Mouse (Mus musculus): ENCODE measurements around the gene Zfc3h1. TPM values are rescaled to one million over a fixed set of nuclear protein-coding genes. Genes with fewer than 3 reads are reported as not detected.

Zfc3h1 gene
- total RNA-seq, 2 experiments from 2014 or later = 46.6 to 46.9 TPM

- DNase-seq (ENCODE audit: low spot score in 2 of 2) = no peak
Measured at GRCm38 (mm10) chr10:115383644-115384220, 1.0 kb upstream of the Zfc3h1 start.

GRCm38 (mm10) chr10:115385018-115386002 lies 551 bp downstream of the Zfc3h1 start:
- DNase-seq (ENCODE audit: low spot score in 2 of 2) = peak; percentile 32 to 36

GRCm38 (mm10) chr10:115387891-115388290 lies 3.1 kb downstream of the Zfc3h1 start:
- no peak for DNase-seq (ENCODE audit: low spot score in 2 of 2)

- no peak for DNase-seq (ENCODE audit: low spot score in 2 of 2)
Measured at GRCm38 (mm10) chr10:115391076-115391475, 6.3 kb downstream of the Zfc3h1 start.

GRCm38 (mm10) chr10:115391896-115392295 lies 7.1 kb downstream of the Zfc3h1 start:
- DNase-seq (ENCODE audit: low spot score in 2 of 2) = no peak

GRCm38 (mm10) chr10:115406393-115406792 lies 21.6 kb downstream of the Zfc3h1 start:
- DNase-seq (ENCODE audit: low spot score in 2 of 2) = peak; percentile 60 to 66

- no peak for DNase-seq (ENCODE audit: low spot score in 2 of 2)
Measured at GRCm38 (mm10) chr10:115413496-115413895, 28.7 kb downstream of the Zfc3h1 start.

- DNase-seq (ENCODE audit: low spot score in 2 of 2) = no peak
Measured at GRCm38 (mm10) chr10:115414056-115414455, 29.3 kb downstream of the Zfc3h1 start.

- DNase-seq (ENCODE audit: low spot score in 2 of 2) = no peak
Measured at GRCm38 (mm10) chr10:115421976-115422375, 37.2 kb downstream of the Zfc3h1 start.

GRCm38 (mm10) chr10:115425351-115425750 lies 40.6 kb downstream of the Zfc3h1 start:
- DNase-seq (ENCODE audit: low spot score in 2 of 2) = no peak

- DNase-seq (ENCODE audit: low spot score in 2 of 2) = no peak
Measured at GRCm38 (mm10) chr10:115437286-115437685, 52.5 kb downstream of the Zfc3h1 start.

- no peak for DNase-seq (ENCODE audit: low spot score in 2 of 2)
Measured at GRCm38 (mm10) chr10:115448614-115449013, 63.9 kb downstream of the Zfc3h1 start.

- DNase-seq (ENCODE audit: low spot score in 2 of 2) = no peak
Measured at GRCm38 (mm10) chr10:115457368-115458021, 72.7 kb downstream of the Zfc3h1 start.

- DNase-seq (ENCODE audit: low spot score in 2 of 2) = no peak
Measured at GRCm38 (mm10) chr10:115462646-115463045, 77.9 kb downstream of the Zfc3h1 start.

GRCm38 (mm10) chr10:115465072-115465471 lies 80.3 kb downstream of the Zfc3h1 start:
- DNase-seq (ENCODE audit: low spot score in 2 of 2) = no peak

GRCm38 (mm10) chr10:115465778-115466177 lies 81.0 kb downstream of the Zfc3h1 start:
- no peak for DNase-seq (ENCODE audit: low spot score in 2 of 2)

- DNase-seq (ENCODE audit: low spot score in 2 of 2) = no peak
Measured at GRCm38 (mm10) chr10:115467985-115468384, 83.2 kb downstream of the Zfc3h1 start.

- no peak for DNase-seq (ENCODE audit: low spot score in 2 of 2)
Measured at GRCm38 (mm10) chr10:115468632-115469031, 83.9 kb downstream of the Zfc3h1 start.

GRCm38 (mm10) chr10:115469040-115469439 lies 84.3 kb downstream of the Zfc3h1 start:
- DNase-seq (ENCODE audit: low spot score in 2 of 2) = no peak

GRCm38 (mm10) chr10:115470621-115471334 lies 86.0 kb downstream of the Zfc3h1 start:
- peak in 1 of 2 experiments; percentile 8 for DNase-seq (ENCODE audit: low spot score in 2 of 2)
